Mouse (Mus musculus): ENCODE results near the gene B3glct. TPM values are rescaled to one million over a fixed set of nuclear protein-coding genes. Genes with fewer than 3 reads are reported as not detected.

The B3glct gene
- polyA plus RNA-seq (2016; fragmentation: Nextera tagmentation; extraction: Ambion mirVana): 14.1 and 16.7 TPM in 2 replicates

- peak; percentile 89 for DNase-seq (ENCODE audit: low spot score)
- Histone ChIP-seq H3K27ac (replicated peaks) (peak within 1 kb of the TSS; percentile 97), H3K9me3 (replicated peaks) (no peaks in the 10 kb centered on the region), H3K36me3 (no peaks in the 10 kb centered on the region), H3K27me3 (ENCODE audit: low read depth, poor library complexity, severe bottlenecking) (0 out of 2 replicates have a peak, but pooled peaks cover 4% of the 10 kb centered on the region), H3K4me1 (peaks cover 10% of the 10 kb centered on the region), H3K4me3 (peak within 1 kb of the TSS; percentile 85)
- under 1% methylated on average over 92 of the region's 106 CpGs for WGBS
Measured at GRCm38 (mm10) chr5:149678100-149678989, at the start of gene B3glct. Gene B3glct (plus strand): TSS chr5:149678230.

- H3K27ac ChIP-seq (replicated peaks): 0 out of 2 replicates have a peak overlapping the region, but pooled peaks have one; percentile 92
- WGBS: 81% methylated on average over 11 of the region's 11 CpGs
- DNase-seq (ENCODE audit: low spot score): no peak
Measured at GRCm38 (mm10) chr5:149634409-149635035, 43.5 kb upstream of the B3glct start.

GRCm38 (mm10) chr5:149635556-149635955 is 42.5 kb upstream of the B3glct start:
- Histone ChIP-seq H3K4me3 (peak overlapping the region; percentile 85), H3K27ac (replicated peaks) (peak overlapping the region; percentile 92), H3K9me3 (replicated peaks) (no peaks in the 10 kb centered on the region), H3K27me3 (ENCODE audit: low read depth, poor library complexity, severe bottlenecking) (no peaks in the 10 kb centered on the region), H3K4me1 (peaks cover 30% of the 10 kb centered on the region), H3K36me3 (peaks cover 41% of the 10 kb centered on the region)
- WGBS: 3% methylated on average over 24 of the region's 24 CpGs
- DNase-seq (ENCODE audit: low spot score): no peak

More at GRCm38 (mm10) chr5:149634409-149635035, 43.5 kb upstream of the B3glct start:
- Histone ChIP-seq H3K9me3 (replicated peaks) (no peaks in the 10 kb centered on the region), H3K36me3 (peaks cover 51% of the 10 kb centered on the region), H3K4me3 (peak overlapping the region; percentile 85), H3K27me3 (ENCODE audit: low read depth, poor library complexity, severe bottlenecking) (no peaks in the 10 kb centered on the region), H3K4me1 (peaks cover 30% of the 10 kb centered on the region)

GRCm38 (mm10) chr5:149636075-149636920 is 41.7 kb upstream of the B3glct start, which contains the start of gene Hsph1:
Gene Hsph1 (minus strand): TSS chr5:149636376.
- Histone ChIP-seq H3K9me3 (replicated peaks) (no peaks in the 10 kb centered on the region), H3K4me3 (peak within 1 kb of the TSS; percentile 85), H3K36me3 (peaks cover 33% of the 10 kb centered on the region), H3K27ac (replicated peaks) (peak within 1 kb of the TSS; percentile 92), H3K27me3 (ENCODE audit: low read depth, poor library complexity, severe bottlenecking) (no peaks in the 10 kb centered on the region), H3K4me1 (peaks cover 30% of the 10 kb centered on the region)
- WGBS: under 1% methylated on average over 60 of the region's 60 CpGs
- peak; percentile 99 for DNase-seq (ENCODE audit: low spot score)

- peaks cover 23% of the 10 kb centered on the region for H3K36me3 ChIP-seq
- H3K4me3 ChIP-seq: peak overlapping the region; percentile 85
- H3K4me1 ChIP-seq: peaks cover 30% of the 10 kb centered on the region
- no peaks in the 10 kb centered on the region for H3K27me3 ChIP-seq (ENCODE audit: low read depth, poor library complexity, severe bottlenecking)
- 74% methylated on average over 8 of the region's 8 CpGs for WGBS
- no peaks in the 10 kb centered on the region for H3K9me3 ChIP-seq (replicated peaks)
- no peak for DNase-seq (ENCODE audit: low spot score)
- peak overlapping the region; percentile 92 for H3K27ac ChIP-seq (replicated peaks)
Measured at GRCm38 (mm10) chr5:149637306-149637705, 40.7 kb upstream of the B3glct start.

GRCm38 (mm10) chr5:149641277-149641892 is 36.6 kb upstream of the B3glct start:
- Histone ChIP-seq H3K27ac (replicated peaks) (no peak overlapping the region), H3K4me3 (no peak overlapping the region), H3K36me3 (no peaks in the 10 kb centered on the region), H3K4me1 (peaks cover 5% of the 10 kb centered on the region), H3K9me3 (replicated peaks) (no peaks in the 10 kb centered on the region), H3K27me3 (ENCODE audit: low read depth, poor library complexity, severe bottlenecking) (no peaks in the 10 kb centered on the region)
- WGBS: 91% methylated on average over 8 of the region's 8 CpGs
- DNase-seq (ENCODE audit: low spot score): no peak

- Histone ChIP-seq H3K4me1 (peaks cover 1% of the 10 kb centered on the region), H3K36me3 (no peaks in the 10 kb centered on the region), H3K9me3 (replicated peaks) (no peaks in the 10 kb centered on the region), H3K27me3 (ENCODE audit: low read depth, poor library complexity, severe bottlenecking) (no peaks in the 10 kb centered on the region), H3K4me3 (no peak overlapping the region), H3K27ac (replicated peaks) (no peak overlapping the region)
- DNase-seq (ENCODE audit: low spot score): no peak
- WGBS: 65% methylated on average over 6 of the region's 6 CpGs
Measured at GRCm38 (mm10) chr5:149642366-149642765, 35.7 kb upstream of the B3glct start.

GRCm38 (mm10) chr5:149642783-149643509 is 35.1 kb upstream of the B3glct start:
- no peaks in the 10 kb centered on the region for H3K36me3 ChIP-seq
- peaks cover 3% of the 10 kb centered on the region; the same call in 1 of the 2 replicates for H3K4me1 ChIP-seq
- H3K27ac ChIP-seq (replicated peaks): no peak overlapping the region
- no peaks in the 10 kb centered on the region for H3K9me3 ChIP-seq (replicated peaks)
- no peak overlapping the region for H3K4me3 ChIP-seq
- WGBS: 88% methylated on average over 11 of the region's 11 CpGs
- no peak for DNase-seq (ENCODE audit: low spot score)
- no peaks in the 10 kb centered on the region for H3K27me3 ChIP-seq (ENCODE audit: low read depth, poor library complexity, severe bottlenecking)

GRCm38 (mm10) chr5:149647367-149648115 is 30.5 kb upstream of the B3glct start:
- DNase-seq (ENCODE audit: low spot score): no peak
- H3K27me3 ChIP-seq (ENCODE audit: low read depth, poor library complexity, severe bottlenecking): no peaks in the 10 kb centered on the region
- peaks cover 7% of the 10 kb centered on the region; the same call in 1 of the 2 replicates for H3K4me1 ChIP-seq
- no peaks in the 10 kb centered on the region for H3K9me3 ChIP-seq (replicated peaks)
- 76% methylated on average over 8 of the region's 8 CpGs for WGBS
- H3K36me3 ChIP-seq: no peaks in the 10 kb centered on the region
- peak overlapping the region; percentile 38; the same call in 1 of the 2 replicates for H3K27ac ChIP-seq (replicated peaks)
- H3K4me3 ChIP-seq: no peak overlapping the region

GRCm38 (mm10) chr5:149648196-149648595 is 29.8 kb upstream of the B3glct start:
- no peak overlapping the region for H3K4me3 ChIP-seq
- H3K27ac ChIP-seq (replicated peaks): peak overlapping the region; percentile 38; the same call in 1 of the 2 replicates
- no peak for DNase-seq (ENCODE audit: low spot score)
- H3K9me3 ChIP-seq (replicated peaks): no peaks in the 10 kb centered on the region
- H3K36me3 ChIP-seq: no peaks in the 10 kb centered on the region
- H3K4me1 ChIP-seq: peaks cover 7% of the 10 kb centered on the region; the same call in 1 of the 2 replicates
- 77% methylated on average over 4 of the region's 4 CpGs for WGBS
- no peaks in the 10 kb centered on the region for H3K27me3 ChIP-seq (ENCODE audit: low read depth, poor library complexity, severe bottlenecking)
